Mouse (Mus musculus): ENCODE results near the gene Alox12b.

Gene Alox12b

DNA sequence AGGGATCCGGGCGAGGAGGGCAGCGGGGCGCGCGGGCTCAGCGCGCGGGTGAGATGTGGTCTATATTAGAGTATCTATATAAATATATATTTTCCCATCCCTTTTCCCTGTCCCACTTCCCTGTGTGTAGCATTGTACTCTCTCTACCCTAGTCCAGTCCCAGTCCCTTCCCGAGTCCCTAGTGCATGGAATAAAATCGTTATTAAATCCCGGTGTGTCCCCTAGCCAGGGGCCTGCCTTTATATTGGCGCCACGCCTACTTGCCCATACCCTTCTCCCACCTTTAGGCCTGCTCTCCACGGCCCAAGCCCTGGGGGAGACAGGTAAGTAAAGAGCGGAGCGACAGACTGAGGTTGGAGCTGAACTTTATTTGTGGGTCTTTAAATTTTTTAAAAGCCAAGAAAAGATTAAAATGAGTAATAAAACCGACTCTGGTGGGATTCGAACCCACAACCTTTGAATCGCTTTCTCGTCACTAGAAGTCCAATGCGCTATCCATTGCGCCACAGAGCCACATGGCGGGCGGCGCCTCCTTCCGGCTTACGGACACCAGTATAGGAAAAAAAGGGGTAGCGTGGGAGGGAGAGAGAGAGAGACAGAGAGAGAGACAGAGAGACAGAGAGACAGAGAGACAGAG lies 33.6 kb upstream of the Alox12b start:
- in situ Hi-C loops (cut with MseI, MboI), result loop anchor here (5.0 kb wide), 2 partner anchors 56 to 61 kb away; no protein-coding TSS in a partner anchor

DNA sequence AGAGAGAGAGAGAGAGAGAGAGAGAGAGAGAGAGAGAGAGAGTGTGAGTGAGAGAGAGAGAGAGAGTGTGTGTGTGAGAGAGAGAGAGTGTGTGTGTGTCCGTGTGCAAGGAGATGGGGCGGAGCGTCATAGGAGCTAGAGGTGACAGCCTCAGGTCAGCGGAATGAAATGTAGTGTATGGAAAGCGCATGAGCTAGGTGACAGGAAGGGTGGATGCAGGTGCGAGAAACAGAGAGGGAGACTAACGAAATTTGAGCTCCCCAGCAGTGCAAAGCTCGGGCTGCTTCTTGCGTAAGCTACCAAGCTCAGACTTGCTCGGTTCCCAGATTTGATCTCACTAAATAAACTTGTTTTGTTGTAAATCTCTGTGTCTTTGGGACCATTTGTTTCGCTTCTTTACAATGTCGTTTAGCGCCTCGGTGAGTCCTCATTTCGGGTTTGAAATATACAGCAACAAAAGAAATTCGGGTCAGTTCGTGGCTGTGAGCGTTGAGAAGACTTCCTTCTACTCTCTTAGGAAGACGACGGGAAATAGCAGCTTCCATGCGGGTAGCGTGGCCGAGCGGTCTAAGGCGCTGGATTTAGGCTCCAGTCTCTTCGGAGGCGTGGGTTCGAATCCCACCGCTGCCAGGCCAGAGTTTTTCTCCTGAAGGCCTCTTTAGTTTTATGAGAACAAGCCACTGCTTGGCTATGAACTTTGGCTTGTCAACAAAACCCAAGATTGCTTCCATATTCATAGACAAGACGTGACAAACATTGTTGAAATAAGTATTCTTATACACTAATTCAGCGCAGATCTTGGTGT lies 32.9 kb upstream of the Alox12b start:
- in situ Hi-C loops (cut with MseI, MboI), result loop anchor here (5.0 kb wide), 2 partner anchors 57 to 62 kb away; no protein-coding TSS in a partner anchor

DNA sequence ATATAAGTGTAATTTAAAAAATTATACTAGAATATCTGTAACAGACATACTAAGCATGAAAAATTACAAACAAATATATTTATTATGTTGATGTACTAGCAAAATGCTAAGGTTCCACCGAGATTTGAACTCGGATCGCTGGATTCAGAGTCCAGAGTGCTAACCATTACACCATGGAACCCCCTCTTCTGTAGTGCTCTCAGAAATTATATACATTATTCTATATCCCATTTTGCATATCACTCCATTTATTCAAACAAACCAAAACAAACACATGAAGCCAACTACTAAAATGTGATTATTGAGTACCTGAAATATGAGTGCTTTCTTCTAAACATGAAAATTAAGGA lies 32.3 kb upstream of the Alox12b start:
- in situ Hi-C loops (cut with MseI, MboI), result loop anchor here (5.0 kb wide), 2 partner anchors 57 to 62 kb away; no protein-coding TSS in a partner anchor

DNA sequence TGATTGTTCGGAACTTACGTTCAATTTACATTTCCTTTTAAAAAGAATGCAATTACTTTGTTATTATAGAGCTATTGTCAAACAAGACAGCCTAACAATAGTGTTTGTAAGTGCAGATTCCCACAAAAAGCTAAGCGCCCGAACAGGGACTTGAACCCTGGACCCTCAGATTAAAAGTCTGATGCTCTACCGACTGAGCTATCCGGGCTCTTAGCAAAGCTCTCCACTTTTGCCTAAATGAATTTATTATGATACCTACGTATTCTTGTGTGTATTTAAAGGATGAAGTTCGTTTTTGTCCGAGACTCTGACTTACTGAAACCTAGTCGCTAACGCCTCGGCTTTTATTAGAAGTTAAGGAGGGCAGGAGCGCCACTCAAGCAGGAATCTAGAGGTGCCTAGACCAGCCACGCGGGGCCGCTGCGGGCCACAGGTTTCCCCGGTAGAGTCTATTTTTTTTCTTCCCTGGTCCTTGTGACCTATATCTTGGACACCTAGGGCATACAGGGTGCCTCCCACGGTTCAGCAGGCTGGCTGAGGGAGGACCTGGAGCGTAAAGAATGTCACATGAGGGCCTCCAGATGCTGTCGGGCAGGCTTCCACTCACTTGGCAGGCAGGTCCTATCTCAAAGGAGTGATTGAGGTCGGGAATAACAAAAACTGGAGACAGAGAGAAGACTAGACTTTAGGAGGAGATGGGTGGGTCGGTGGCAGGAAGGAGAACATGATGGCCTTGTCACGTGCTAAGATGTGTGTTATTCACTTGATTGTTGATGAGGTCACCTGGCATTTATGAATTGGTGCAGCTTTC lies 31.5 kb upstream of the Alox12b start:
- in situ Hi-C loops (cut with MseI, MboI), result no loop called here

DNA sequence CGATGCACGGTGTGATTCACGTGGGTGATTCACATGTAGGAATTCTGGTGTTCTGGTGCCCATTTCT lies 31.1 kb upstream of the Alox12b start, which contains the start of gene Aloxe3:
TSS of gene Aloxe3 (plus strand) at position 45 of the 67 bp plus-strand sequence.
- in situ Hi-C loops (cut with MseI, MboI), result no loop called here

DNA sequence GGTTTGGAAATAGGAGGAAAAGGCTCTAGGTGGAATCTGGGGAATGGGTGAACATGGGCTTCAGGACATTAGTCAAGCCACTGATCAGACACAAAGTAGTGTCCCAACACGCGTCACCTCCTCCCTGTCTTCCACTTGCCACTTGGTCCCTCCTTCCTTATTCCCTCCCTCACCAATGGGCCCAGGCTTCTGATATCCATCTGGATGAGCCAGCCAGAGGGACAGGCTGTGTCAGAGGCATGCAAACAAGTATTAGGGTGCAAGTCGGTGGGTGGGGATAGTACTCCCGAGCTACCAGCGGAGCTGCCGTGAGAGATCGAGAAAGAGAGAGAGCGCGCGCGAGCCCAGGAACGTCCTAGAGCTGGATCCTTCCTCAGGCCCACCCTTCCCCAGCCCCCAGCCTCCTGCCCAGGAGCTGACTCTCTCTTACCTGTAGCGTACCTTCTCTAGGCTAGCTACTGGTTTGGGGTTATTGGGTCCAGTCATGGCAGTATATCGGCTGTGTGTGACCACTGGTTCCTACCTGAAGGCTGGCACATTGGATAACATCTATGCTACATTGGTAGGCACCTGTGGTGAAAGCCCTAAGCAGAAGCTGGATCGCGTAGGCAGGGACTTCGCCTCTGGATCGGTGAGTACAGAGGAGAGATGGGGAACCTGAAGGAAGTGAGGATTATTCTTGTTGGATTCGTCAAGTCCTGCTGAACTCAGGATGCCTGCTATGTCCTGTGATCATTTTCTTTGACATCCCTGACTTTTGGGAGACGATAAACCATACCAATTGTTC lies 30.7 kb upstream of the Alox12b start:
- in situ Hi-C loops (cut with MseI, MboI), result no loop called here

DNA sequence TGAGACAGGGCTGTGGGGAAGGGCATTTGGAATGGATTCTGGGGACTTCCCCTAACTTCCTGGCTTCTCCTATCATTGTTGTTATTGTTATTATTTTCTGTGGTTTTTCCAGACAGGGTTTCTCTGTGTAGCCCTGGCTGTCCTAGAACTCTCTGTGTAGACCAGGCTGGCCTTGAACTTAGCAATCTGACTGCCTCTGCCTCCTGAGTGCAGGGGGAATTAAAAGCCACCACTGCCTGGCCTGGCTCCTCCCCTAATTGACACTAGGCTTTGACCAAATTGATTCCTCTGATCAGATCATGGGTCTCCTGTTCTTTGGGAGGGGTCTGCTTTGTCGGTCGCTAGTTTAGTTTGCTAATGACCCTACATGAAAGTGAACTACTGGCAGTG lies 30.1 kb upstream of the Alox12b start:
- in situ Hi-C loops (cut with MseI, MboI), result no loop called here

DNA sequence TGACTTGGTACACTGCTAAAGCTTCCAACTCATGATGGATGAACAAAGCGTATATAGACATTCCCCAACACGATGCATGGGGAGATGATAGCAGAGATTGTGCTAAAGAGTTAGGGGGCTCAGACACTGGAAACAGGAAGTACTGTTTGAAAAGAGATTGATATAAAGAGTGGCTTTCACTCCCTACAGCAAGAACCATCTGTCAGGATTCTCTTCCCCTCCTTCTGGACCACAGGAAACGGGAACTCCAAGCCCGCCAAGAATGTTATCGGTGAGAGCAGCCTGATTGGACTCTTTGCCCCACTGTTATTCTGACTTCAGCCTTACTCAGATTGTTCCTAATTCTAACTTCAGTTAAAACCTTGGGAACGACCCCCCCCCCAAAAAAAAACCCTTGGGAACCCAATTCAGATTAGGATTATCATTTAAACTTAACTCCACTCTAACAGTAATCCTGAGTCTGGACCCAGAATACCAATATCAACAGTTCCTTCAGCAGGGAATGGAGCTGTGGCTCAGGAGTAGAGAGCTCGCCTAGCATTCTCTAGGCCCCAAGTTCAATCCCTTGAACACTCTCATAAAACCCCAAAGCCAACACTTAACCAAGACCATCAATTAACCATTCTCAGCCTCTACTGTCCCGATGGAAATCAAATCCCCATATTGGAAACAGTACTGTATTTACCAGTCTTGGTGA lies 28.2 kb upstream of the Alox12b start:
- in situ Hi-C loops (cut with MseI, MboI), result no loop called here

DNA sequence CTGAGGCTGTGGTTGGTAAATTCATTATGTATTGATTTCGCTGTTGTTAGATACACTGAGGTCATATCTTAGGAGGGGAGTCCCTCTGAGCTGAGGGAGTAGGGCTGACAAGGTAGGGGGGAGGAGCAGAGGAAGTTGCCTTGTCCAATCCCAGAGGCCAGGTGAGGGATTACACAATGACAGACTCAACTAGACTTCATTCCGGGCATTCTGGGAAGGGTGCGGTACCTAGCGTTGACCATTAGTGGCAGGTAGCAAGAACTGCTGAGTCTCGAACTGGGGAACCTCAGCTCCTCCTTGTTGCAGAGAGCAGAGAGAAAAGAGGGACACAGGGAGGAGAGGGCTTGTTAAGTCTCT lies 23.2 kb upstream of the Alox12b start:
- in situ Hi-C loops (cut with MseI, MboI), result no loop called here

DNA sequence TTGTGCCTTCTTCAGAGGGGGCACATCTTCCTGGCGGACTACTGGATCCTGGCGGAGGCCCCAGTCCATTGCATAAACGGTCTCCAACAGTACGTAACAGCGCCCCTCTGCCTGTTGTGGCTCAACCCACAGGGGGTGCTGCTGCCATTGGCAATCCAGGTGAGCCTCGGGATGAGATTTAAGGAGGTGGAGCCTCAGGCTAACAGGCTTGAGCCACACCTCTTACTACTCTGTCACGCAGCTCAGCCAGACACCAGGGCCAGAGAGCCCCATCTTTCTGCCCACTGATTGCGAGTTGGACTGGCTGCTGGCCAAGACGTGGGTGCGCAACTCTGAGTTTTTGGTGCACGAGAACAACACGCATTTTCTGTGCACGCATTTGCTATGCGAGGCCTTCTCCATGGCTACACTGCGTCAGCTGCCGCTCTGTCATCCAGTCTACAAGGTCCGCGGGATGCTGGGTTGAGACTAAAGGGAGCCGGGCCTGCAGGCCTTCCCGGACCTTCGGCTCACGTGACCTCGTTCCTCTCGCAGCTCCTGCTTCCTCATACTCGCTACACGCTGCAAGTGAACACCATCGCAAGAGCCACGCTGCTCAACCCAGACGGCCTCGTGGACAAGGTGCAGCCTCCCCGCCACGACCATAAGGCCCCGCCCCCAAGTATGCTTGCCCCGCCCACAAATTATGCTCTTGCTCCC lies 22.7 kb upstream of the Alox12b start:
- in situ Hi-C loops (cut with MseI, MboI), result no loop called here

DNA sequence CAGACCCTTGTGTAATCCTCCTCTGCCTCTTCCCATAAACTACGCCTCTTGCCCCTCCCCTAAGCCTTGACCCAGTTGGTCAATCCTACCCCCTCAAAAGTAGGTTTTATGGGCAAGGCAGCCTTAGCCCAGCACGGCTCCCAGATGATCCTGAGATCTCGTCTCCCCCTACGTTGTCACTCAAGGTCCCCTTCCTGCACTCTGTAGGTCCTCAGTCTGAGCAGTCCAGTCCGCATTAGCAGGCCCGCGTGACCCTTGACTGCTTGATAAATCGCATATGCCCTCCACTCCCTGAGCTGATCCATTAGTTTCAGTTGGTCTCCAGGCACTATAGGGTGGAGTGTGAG lies 22.2 kb upstream of the Alox12b start:
- in situ Hi-C loops (cut with MseI, MboI), result no loop called here

DNA sequence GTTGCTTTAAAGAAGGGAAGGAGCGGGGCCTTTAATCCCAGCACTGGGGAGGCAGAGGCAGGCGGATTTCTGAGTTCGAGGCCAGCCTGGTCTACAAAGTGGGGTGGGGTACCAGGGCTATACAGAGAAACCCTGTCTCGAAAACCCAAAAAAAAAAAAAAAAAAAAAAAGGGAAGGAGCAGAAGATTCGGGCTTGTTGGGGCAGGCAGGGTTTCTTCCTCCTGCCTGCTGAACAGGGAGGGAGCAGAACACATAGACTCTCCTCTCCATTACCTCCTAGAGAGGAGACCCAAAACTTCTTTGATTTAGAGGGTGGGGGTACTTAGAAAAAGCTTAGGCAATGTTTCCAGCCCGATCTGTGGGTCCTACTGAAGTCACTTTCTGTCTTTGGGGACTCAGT lies 21.4 kb upstream of the Alox12b start:
- in situ Hi-C loops (cut with MseI, MboI), result no loop called here

DNA sequence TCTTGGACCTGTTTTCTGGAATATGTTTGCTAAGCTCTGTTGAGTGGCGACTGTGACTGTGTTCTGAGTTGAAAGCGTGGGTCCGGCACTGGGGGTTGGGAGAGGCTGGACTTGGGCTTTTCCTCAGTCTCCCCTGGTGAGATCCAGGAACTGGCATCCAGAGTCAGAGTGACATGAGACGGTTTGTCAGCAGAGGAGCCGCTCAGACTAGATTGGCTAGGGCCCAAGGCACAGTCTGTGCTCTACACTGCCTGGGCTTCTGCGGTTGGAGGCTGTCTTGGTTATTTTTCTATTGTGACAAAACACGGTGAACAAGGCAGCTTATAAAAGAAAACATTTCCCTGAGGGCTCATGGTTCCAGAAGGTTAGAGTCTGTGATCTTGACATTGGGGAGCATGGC lies 9.2 kb upstream of the Alox12b start:
- in situ Hi-C loops (cut with MseI, MboI), result no loop called here

DNA sequence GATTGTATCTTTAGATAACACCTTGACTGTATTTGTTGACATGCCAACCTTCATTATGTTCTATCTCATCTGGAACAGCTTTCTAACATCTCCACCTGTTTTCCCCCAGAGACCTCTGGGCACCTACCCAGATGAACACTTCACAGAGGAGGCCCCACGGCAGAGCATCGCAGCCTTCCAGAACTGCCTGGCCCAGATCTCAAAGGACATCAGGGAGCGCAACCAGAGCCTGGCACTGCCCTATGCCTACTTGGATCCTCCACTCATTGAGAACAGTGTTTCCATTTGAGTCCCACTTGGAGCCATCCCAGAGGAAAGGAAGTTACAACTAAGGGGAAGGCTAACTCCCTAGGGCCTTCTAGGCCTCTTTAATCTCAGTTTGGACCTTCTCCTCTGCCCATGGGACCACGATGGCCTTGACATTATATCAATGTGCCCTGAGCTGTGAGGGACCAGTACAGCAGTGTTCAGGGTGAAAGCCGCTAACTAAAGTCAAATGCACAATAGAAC lies 8.3 kb upstream of the Alox12b start:
- in situ Hi-C loops (cut with MseI, MboI), result no loop called here

DNA sequence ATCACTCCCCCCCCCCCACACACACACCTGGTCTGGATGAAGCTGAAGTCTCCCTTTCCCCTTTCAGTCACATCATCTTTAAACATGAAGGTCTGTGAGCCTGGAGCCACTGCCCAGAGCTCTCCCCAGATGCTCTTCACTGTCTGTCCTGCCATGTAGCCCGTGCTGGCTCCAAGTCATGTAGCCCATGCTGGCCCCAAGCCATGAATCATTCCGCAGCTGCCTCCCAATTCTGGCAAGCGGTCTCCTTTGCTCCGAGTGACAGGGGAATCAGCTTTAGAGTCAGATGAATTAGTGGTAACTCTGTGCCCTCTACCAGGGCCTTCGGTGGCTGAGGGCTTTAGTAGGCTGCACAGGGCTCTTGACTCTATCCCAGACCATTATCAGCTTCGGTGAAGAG lies 7.1 kb upstream of the Alox12b start:
- in situ Hi-C loops (cut with MseI, MboI), result no loop called here

DNA sequence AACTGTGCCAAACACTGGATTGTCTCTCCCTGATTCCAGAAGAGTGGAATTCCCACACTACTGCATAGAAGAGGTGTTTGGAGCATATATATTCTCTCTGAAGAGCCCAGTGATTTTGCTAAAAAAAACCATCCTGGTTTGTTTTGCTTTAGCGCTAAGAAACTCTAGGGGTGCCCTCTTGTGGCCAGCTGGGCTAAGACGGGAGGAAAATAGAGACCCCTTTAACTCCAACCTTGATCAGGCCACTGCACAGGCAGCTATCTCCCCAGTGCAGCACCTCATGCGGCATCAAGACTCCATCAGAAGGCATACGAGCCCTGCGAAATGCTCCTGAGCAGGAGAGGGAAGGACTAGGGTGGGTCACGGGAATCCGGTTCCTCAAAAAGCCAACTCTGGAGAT lies 6.3 kb upstream of the Alox12b start:
- in situ Hi-C loops (cut with MseI, MboI), result no loop called here

DNA sequence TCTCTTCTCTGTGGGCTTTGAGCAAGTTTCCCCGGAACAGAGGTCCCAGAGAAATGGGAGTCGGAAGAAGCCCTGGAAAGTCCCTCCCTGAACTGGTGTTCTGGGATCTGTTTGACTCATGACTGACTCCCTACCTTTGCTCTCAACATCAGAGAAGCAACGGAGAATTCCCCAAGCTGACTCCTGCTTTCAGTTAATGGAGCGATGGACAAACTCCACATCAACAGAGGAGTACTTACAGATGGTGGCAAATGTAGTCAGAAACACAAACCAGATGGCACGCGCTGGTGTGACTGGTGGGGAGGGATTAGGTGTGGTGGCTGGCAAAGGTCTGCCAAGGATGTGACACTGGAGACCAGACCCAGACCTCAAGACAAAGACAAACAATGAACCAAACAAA lies 5.8 kb upstream of the Alox12b start:
- in situ Hi-C loops (cut with MseI, MboI), result no loop called here

DNA sequence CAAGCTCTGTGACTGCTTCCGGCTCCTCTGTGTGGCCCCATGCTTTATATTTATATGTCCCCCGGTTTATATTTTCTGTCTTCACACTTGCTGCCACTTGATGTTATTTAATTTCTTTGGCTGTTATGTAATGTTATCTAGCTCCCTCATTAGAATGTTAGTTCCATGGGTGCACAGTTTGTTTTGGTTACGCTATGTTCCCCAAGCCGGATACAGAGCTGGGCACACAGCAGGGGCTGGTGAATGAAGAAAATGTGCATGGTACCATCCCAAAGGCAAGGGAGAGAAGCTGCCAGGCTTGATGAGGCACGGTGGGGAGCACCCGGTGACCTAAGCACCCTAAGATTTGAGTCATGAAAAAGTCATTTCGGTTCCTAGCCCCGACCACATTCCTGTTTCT lies 3.0 kb upstream of the Alox12b start:
- in situ Hi-C loops (cut with MseI, MboI), result no loop called here

DNA sequence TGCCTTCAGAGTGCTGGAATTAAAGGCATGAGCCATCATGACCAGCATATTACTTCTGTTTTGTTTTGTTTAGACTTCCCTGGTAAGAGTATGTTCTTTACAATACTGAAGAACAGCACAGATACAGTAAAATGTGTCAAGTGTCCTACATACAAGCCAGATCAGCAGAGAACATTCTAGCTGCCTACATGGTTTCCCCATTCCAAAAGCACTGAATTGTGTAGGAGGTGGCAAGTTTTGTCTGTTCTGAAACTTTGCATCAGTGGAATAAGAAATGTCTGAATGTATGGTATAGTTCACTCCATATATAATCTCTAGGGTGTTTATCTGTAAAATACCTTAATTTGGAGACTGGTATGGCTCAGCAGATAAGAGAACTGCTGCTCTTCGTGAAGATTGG lies 1.4 kb upstream of the Alox12b start:
- in situ Hi-C loops (cut with MseI, MboI), result no loop called here

DNA sequence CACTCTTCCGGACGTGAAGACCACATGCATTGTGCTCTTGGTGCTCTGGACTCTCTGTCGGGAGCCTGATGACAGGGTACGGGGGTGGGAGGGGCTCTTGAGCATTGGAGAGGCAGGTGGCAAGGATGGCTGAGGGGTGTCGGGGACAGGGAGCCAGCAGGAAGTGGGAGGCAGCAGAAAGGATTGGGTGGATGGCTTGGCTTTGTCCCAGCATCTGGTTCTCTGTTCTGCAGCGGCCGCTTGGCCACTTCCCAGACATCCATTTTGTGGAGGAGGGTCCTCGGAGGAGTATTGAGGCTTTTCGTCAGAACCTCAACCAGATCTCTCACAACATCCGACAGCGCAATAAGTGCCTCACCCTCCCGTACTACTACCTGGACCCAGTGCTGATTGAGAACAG lies 12.5 kb downstream of the Alox12b start:
- in situ Hi-C loops (cut with MseI, MboI), result no loop called here

DNA sequence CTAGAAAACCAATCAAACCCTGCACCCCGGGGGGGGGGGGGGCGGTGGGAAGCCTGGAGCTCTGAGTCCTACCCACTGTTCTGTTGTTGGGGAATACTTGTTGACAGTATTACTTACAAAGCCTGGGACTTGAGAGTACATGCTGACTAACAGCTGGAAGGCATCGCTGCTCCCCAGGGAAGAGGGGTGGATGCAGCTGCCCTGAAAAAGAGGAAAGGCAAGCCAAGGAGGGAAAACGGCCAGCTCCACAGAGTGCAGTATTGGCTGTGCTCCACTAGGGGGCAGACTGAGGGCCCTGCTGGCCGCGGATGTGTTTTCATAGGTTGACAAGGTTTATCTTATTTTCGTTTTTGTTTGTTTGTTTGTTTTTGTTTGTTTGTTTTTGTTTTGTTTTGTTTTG lies 14.8 kb downstream of the Alox12b start:
- in situ Hi-C loops (cut with MseI, MboI), result no loop called here
